Mouse (Mus musculus) R1 (cell line): ENCODE measurements at regions not wholly inside any gene's neighbourhood (a gene's known extent, or its start where the extent isn't known, plus 50 kb on each side); places are given as distances from the start of the nearest gene placed in this dataset.

ENCODE experiments used
- DNase-seq: peaks from one replicate; pipeline ENCODE4 v3.0.0-alpha.2; 2018; ENCODE audit warnings: low read depth, low spot score

GRCm38 (mm10) chr1:194208034-194209000, 409.7 kb upstream of the Plxna2 start:
- DNase-seq: no peak

- no peak for DNase-seq
These were observed 420.5 kb upstream of the Plxna2 start for GRCm38 (mm10) chr1:194197516-194197915.

- DNase-seq: no peak
These were observed 435.7 kb upstream of the Plxna2 start for GRCm38 (mm10) chr1:194182293-194182692.

GRCm38 (mm10) chr1:194161469-194161868, 456.5 kb upstream of the Plxna2 start:
- DNase-seq: no peak

GRCm38 (mm10) chr1:194160761-194161461, 457.1 kb upstream of the Plxna2 start:
- DNase-seq: no peak

- DNase-seq: no peak
These were observed 460.8 kb upstream of the Plxna2 start for GRCm38 (mm10) chr1:194157268-194157667.

- no peak for DNase-seq
These were observed 469.3 kb upstream of the Plxna2 start for GRCm38 (mm10) chr1:194148416-194149364.

GRCm38 (mm10) chr1:194117631-194118360, 500.2 kb upstream of the Plxna2 start:
- no peak for DNase-seq

GRCm38 (mm10) chr1:194114399-194114798, 503.6 kb upstream of the Plxna2 start:
- DNase-seq: no peak

GRCm38 (mm10) chr1:194111931-194112330, 506.1 kb upstream of the Plxna2 start:
- no peak for DNase-seq

GRCm38 (mm10) chr1:194109172-194110071, 508.6 kb upstream of the Plxna2 start:
- no peak for DNase-seq

- no peak for DNase-seq
These were observed 509.9 kb upstream of the Plxna2 start for GRCm38 (mm10) chr1:194108132-194108531.

- peak; percentile 6 for DNase-seq
These were observed 510.6 kb upstream of the Plxna2 start for GRCm38 (mm10) chr1:194107271-194107938.

- no peak for DNase-seq
These were observed 528.0 kb upstream of the Plxna2 start for GRCm38 (mm10) chr1:194089918-194090548.

- DNase-seq: no peak
These were observed 559.5 kb upstream of the Plxna2 start for GRCm38 (mm10) chr1:194058512-194058911.

- no peak for DNase-seq
These were observed 561.5 kb upstream of the Plxna2 start for GRCm38 (mm10) chr1:194056544-194056943.

- DNase-seq: no peak
These were observed 568.2 kb upstream of the Plxna2 start for GRCm38 (mm10) chr1:194049746-194050351.
